Mouse (Mus musculus) liver, embryonic 11.5 days (tissue): ENCODE measurements around the gene Uba52. TPM values are rescaled to one million over a fixed set of nuclear protein-coding genes. Genes with fewer than 3 reads are reported as not detected.

Source experiments
- ATAC-seq: fragments of 200-750 bp; cut with Nextera tagmentation; replicated peaks from 2 replicates; pipeline ENCODE4 v1.8.0; 2017; ENCODE audit warnings: moderate number of reproducible peaks, mild to moderate bottlenecking, moderate TSS enrichment, moderate library complexity; ENCODE audit not compliant: low FRiP score
- DNase-seq: peaks from one replicate; pipeline ENCODE4 v3.0.0-alpha.2; 2017; ENCODE audit warnings: low spot score
- H3K27ac ChIP-seq: fragments of 300-500 bp; sonication (generic); 2 replicates; pipeline ENCODE4 v1.5.1; 2014; ENCODE audit warnings: mild to moderate bottlenecking, low read depth, low read length, control low read depth
- H3K27me3 ChIP-seq: fragments of 300-500 bp; sonication (generic); replicated peaks from 2 replicates; pipeline ENCODE4 v1.6.1; 2014; ENCODE audit warnings: low read length, mixed read lengths; ENCODE audit not compliant: control insufficient read depth, insufficient read depth
- H3K36me3 ChIP-seq: fragments of 300-500 bp; sonication (generic); 2 replicates; pipeline ENCODE4 v1.6.1; 2014; ENCODE audit warnings: mild to moderate bottlenecking, low read length, moderate library complexity, mixed read lengths; ENCODE audit not compliant: control insufficient read depth, insufficient read depth
- H3K4me1 ChIP-seq: fragments of 300-500 bp; sonication (generic); replicated peaks from 2 replicates; pipeline ENCODE4 v1.6.1; 2014; ENCODE audit warnings: low read length, mixed read lengths; ENCODE audit not compliant: control insufficient read depth, insufficient read depth
- H3K4me2 ChIP-seq: fragments of 300-500 bp; sonication (generic); 2 replicates; pipeline ENCODE4 v1.6.1; 2014; ENCODE audit warnings: mild to moderate bottlenecking, control low read depth, moderate library complexity
- H3K4me3 ChIP-seq: fragments of 300-500 bp; sonication (generic); 2 replicates; pipeline ENCODE4 v1.5.1; 2014; ENCODE audit warnings: low read depth, low read length, control low read depth
- H3K9ac ChIP-seq: fragments of 300-500 bp; sonication (generic); 2 replicates; pipeline ENCODE4 v1.6.1; 2014; ENCODE audit warnings: low read depth, low read length, control low read depth
- H3K9me3 ChIP-seq: fragments of 300-500 bp; sonication (generic); 2 replicates; pipeline ENCODE4 v1.6.1; 2016; ENCODE audit warnings: low read length, inconsistent platforms, mixed read lengths; ENCODE audit not compliant: control insufficient read depth
- WGBS: fragments of 180-500 bp; shearing (Covaris S2); extraction: QIAGEN DNeasy Blood & Tissue Kit; methylation state at CpG from one replicate; pipeline ENCODE4 v1.1.7; 2014; 5-methylcytosine and 5-hydroxymethylcytosine counted together
- polyA plus RNA-seq: library from polyadenylated mRNA; unstranded; fragments of >200 nt; fragmentation: Nextera tagmentation; extraction: Ambion mirVana; gene quantifications from 2 replicates; pipeline ENCODE4 v1.2.1, GENCODE M21; 2014

Uba52 gene
- 1,024 and 1,077 TPM in 2 replicates for polyA plus RNA-seq

DNA sequence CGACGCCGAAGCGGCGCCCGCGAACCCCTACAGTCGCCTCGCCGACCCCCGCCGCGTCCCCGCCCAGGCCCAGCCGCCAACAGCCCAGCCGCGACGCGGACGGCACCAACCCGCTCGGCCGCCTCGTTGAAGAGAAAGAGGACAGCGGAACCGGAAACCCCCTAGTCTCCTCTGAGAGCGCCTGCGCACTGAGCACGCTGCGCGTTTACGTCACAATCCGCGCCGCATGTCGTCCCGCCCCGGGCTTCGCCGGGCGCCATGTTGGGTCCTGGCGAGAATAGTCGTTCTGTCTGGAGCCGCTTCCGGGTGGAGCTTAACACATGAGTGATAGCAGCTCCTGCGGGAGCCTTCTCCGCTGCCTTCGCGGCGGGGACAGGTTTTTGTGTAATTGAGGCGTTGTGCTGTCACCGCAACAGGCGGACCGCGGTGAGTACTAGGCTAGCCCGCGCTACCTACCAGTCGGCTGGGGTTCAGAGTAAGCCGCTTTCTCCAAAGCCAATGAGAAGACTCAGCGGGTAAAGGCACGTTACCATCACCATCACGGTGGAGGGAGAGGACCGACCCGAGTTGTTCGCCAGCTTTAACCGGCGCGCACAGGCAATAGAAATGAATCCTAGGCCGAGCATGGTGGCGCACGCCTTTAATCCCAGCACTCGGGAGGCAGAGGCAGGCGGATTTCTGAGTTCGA, at the start of gene Uba52:
Gene Uba52 (minus strand): TSS at position 574 of the 688 bp plus-strand sequence.
- Histone ChIP-seq H3K9ac (peak within 1 kb of the TSS; percentile 100), H3K4me2 (peak within 1 kb of the TSS; percentile 85), H3K4me1 (peaks cover 27% of the 10 kb centered on the region), H3K4me3 (peak within 1 kb of the TSS; percentile 99), H3K27ac (peak within 1 kb of the TSS; percentile 97), H3K9me3 (no peaks in the 10 kb centered on the region), H3K36me3 (peaks cover 35% of the 10 kb centered on the region), H3K27me3 (no peaks in the 10 kb centered on the region)
- ATAC-seq (peak; percentile 73), DNase-seq (peak; percentile 95)
- 1% methylated on average over 74 of the region's 74 CpGs for WGBS

DNA sequence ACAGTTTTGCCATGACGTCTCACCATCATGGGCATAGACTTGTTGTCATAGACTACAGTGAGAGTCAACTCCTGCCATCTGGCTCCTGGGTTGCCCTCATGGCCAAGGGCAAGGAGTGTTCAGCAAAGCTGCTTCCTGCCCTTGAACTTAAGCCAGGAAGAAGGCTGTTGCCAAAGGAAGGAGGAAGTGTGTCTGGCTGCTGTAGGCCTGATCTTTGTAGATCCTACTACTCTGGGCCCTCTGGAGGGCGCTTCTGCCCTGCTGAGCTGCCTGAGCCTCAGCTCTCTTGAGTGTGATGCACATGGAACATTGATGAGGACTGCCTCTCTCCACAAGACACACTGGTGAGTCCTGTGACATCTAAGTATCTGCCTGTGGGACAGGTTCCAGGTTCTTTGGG, 49.5 kb upstream of the Uba52 start:
- H3K27ac ChIP-seq: no peak overlapping the region
- H3K4me3 ChIP-seq: no peak overlapping the region
- DNase-seq (no peak), ATAC-seq (peak; percentile 22; the same call in 1 of the 2 replicates)
- H3K9me3 ChIP-seq: no peaks in the 10 kb centered on the region
- H3K36me3 ChIP-seq: no peaks in the 10 kb centered on the region
- 62% methylated on average over 2 of the region's 2 CpGs for WGBS
- no peak overlapping the region for H3K4me2 ChIP-seq
- H3K9ac ChIP-seq: no peak overlapping the region
- peaks cover 68% of the 10 kb centered on the region for H3K4me1 ChIP-seq
- H3K27me3 ChIP-seq: no peaks in the 10 kb centered on the region

DNA sequence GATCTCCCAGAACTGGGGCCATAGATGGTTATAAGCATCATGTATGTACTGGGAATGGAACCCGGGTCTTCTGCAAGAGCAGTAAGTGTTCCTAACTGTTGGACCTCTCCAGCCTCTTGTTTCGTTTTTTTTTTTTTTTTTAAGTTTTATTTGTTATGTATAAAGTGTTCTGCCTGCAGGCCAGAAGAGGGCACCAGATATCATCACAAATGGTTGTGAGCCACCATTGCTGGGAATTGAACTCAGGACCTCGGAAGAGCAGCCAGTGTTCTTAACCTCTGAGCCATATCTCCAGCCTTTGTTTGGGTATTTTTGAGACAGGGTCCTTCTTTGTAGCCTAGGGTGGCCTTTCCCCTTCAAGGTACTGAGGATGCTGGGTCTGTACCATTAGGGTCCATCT, 48.4 kb upstream of the Uba52 start:
- Histone ChIP-seq H3K9ac (no peak overlapping the region), H3K27me3 (no peaks in the 10 kb centered on the region), H3K9me3 (no peaks in the 10 kb centered on the region), H3K36me3 (no peaks in the 10 kb centered on the region), H3K4me2 (no peak overlapping the region), H3K4me3 (no peak overlapping the region), H3K4me1 (peaks cover 57% of the 10 kb centered on the region), H3K27ac (no peak overlapping the region)
- ATAC-seq: no peak
- DNase-seq: no peak
- WGBS: 72% methylated on average over 3 of the region's 3 CpGs

DNA sequence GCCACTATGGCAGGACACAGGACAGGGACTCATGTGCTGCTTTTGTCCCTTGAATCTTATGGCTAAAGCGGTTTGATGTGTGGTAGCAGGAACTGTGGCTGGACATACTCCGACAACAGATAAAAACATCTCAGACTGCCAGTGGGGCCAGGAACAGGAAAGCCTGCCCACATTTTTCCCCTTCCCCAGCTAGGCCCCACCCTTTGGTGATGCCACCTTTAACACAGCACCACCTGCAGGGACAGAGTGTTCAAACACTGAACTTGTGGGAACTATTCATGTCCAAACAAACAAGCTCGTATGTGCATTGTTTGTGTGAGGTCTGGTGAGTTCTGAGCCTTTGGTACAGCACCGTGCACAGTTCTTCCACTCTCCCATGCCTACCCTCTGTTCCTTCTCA, 47.7 kb upstream of the Uba52 start:
- Histone ChIP-seq H3K9me3 (no peaks in the 10 kb centered on the region), H3K36me3 (no peaks in the 10 kb centered on the region), H3K27ac (peak overlapping the region; percentile 5; the same call in 1 of the 2 replicates), H3K4me3 (no peak overlapping the region), H3K27me3 (no peaks in the 10 kb centered on the region), H3K9ac (no peak overlapping the region), H3K4me2 (0 out of 2 replicates have a peak overlapping the region, but pooled peaks have one; percentile 24), H3K4me1 (peaks cover 62% of the 10 kb centered on the region)
- ATAC-seq (no peak), DNase-seq (no peak)
- WGBS: 41% methylated on average over 4 of the region's 4 CpGs

DNA sequence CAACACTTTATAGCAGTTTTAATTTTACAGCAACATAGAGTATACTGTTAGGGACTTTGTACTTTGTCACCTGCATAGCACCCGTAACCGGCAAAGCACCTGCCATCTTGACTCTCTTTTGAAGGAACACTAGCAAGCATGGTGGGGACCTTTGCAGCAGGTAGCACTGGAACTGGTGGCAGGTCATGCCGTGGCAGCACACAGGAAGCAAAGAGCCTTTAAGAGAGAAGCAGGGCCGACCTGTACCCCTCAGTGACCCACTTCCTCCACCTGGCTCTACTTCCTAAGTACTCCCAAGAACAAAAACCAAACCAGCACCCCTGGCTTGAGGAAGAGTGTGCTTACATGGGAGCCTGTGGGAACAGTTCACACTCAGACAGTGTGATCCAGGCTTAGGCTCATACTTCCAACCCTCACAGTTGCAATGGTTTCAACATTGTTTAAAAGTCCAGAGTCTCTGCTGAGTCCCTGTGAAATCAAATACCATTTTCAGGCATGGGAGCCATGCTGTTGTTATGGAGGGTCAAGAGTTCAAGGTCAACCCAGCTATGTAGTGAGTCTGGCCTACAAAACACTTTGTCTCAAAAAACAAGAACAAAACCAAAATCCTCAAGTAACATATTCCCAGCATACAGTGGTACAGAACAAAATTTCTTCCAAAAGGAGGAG, 44.6 kb upstream of the Uba52 start:
- Histone ChIP-seq H3K9me3 (no peaks in the 10 kb centered on the region), H3K9ac (no peak overlapping the region), H3K4me3 (no peak overlapping the region), H3K27ac (peak overlapping the region; percentile 60), H3K4me2 (no peak overlapping the region), H3K27me3 (no peaks in the 10 kb centered on the region), H3K36me3 (no peaks in the 10 kb centered on the region), H3K4me1 (peaks cover 57% of the 10 kb centered on the region)
- DNase-seq: no peak
- 70% methylated on average over 4 of the region's 4 CpGs for WGBS
- ATAC-seq: no peak

DNA sequence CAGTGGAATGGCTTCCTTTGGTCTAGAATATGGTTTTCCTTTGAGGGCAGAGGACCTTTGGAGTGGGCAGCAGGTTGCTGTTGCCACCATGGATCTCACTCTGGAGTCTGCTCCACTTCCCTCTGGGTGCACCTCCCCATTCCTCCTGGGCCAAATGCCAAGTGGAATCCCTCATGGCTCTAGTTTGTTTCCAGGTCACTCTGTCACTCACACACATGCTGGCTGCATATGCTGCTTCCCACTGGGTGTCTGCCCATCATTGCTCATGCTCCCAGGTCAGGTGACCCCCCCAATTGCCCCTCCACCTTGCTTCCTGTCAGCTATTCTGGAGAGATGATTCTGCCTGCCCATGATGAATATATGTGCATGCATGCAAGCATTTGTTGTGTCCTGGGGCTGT, 43.1 kb upstream of the Uba52 start:
- Histone ChIP-seq H3K27me3 (no peaks in the 10 kb centered on the region), H3K9me3 (no peaks in the 10 kb centered on the region), H3K4me3 (no peak overlapping the region), H3K36me3 (no peaks in the 10 kb centered on the region), H3K9ac (no peak overlapping the region), H3K27ac (no peak overlapping the region), H3K4me2 (no peak overlapping the region), H3K4me1 (peaks cover 50% of the 10 kb centered on the region)
- ATAC-seq (no peak), DNase-seq (no peak)

DNA sequence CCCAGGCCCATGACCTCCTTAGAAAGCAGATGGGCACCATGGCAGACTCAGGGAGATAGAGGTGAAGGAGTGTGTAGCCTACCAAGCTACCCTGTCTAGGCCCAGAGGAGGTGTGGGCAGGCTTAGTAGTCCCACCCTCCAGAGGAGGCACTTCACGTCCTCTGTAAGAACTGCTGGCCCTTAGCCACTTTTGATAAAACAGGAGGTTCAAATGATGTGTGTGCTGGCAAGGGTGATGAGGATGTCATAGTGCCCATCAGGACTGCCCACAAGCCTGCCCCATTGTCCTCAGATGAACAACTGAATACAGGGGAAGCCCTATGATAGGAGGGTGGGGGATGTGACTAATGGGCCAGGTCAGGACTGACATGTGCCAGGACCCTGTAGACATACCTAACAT, 42.2 kb upstream of the Uba52 start:
- DNase-seq: no peak
- no peak overlapping the region for H3K4me2 ChIP-seq
- 46% methylated on average over 1 of the region's 1 CpGs for WGBS
- no peak overlapping the region for H3K9ac ChIP-seq
- H3K9me3 ChIP-seq: no peaks in the 10 kb centered on the region
- H3K27me3 ChIP-seq: no peaks in the 10 kb centered on the region
- ATAC-seq: no peak
- no peak overlapping the region for H3K27ac ChIP-seq
- peaks cover 47% of the 10 kb centered on the region for H3K4me1 ChIP-seq
- H3K4me3 ChIP-seq: no peak overlapping the region
- no peaks in the 10 kb centered on the region for H3K36me3 ChIP-seq

DNA sequence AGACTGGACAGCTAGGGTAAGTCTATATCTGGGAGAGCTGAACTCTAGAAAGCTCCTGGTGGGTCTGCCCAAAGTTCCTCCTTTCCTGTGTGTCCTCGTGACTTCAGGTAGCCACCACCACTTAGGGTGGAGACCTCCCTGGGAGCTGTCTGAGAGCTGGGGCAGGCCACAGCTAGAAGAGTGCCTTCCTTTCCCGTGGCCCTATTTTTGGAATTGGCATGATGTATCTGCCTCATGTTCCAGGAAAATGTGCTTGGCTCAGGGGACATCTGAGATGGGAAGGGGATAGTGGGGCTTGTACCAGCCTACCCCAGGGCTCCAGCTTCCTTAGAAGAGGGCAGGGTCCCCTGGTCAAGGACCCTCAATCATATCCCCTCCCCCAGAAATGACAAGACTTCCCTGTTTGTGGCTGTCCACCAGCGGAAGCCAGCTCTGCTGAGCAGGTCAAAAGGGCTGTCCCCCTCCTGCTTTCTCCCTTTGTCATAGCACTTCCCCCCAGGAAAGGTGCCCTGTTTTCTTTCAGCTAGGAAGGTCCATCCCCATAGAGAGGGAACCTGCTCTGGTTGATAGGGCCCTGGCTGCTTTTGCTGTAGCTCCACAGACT, 41.1 kb upstream of the Uba52 start:
- H3K27me3 ChIP-seq: no peaks in the 10 kb centered on the region
- ATAC-seq (no peak), DNase-seq (no peak)
- H3K4me3 ChIP-seq: no peak overlapping the region
- H3K4me1 ChIP-seq: peaks cover 42% of the 10 kb centered on the region
- H3K27ac ChIP-seq: no peak overlapping the region; the same call in 1 of the 2 replicates
- no peaks in the 10 kb centered on the region for H3K9me3 ChIP-seq
- no peaks in the 10 kb centered on the region for H3K36me3 ChIP-seq
- WGBS: 47% methylated on average over 3 of the region's 3 CpGs
- no peak overlapping the region for H3K4me2 ChIP-seq
- H3K9ac ChIP-seq: 0 out of 2 replicates have a peak overlapping the region, but pooled peaks have one; percentile 22
